Mouse (Mus musculus): ENCODE results near the gene Trim3.

DNA sequence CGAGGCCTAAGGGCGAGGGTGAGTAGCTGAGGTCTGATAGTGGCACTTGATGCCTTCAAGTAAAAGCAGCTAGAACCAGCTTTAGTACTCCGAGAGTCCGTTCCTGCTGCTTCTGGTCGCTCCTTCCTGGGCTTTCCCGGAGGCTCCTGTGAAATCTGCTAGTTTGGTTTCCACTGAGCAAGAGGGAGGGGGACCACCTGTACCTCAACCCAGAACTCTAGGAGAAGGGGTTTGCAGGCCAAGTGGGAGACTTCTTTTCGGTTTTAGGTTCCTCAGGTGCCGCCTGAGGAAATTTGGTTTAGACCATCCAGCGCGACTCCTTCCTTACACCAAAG lies 397 bp upstream of the Trim3 start:
- TF ChIP-seq CTCF (IDR thresholded peaks at IDR 0.05; ENCODE audit: low read depth, low read length) = no peak
- TF ChIP-seq POLR2A (IDR thresholded peaks at IDR 0.05; ENCODE audit: insufficient read depth, low read length) = no peak
- no peak for TF ChIP-seq EP300 (IDR thresholded peaks at IDR 0.05; ENCODE audit: insufficient read depth, low read depth, low read length)

Data from ES-Bruce4 (cell line).